Comparison of ENCODE assay signal across 32 mouse cellular contexts in the genomic region with DNA sequence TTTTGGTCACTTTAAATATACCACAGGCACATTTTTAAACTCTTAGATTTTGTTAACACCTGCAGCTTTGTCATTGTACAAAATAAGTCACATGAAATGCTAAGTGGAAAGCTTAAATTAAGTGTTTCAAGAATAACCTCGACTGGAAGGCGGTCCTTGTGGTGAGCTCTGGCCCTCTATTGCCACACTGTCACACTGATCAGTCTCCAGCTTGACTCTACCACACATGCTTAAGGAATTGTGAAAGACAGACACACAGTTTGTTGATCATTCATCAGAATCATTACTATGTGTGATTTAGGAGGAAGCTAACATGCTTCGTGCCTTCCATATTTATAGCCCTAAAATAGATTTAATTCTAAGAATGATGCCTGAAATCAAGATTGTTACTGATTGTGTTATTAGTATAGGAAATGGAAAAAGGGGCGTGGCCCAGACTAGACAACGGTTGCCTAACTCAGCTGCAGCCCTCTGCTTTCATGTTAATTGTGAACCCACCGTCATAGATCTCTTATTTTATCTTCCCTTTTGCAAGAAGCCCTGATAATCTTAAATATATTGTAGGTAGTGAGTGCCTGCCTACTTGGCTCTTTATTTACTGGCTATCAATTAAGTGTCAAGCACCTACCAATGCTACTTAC. TPM values are rescaled to one million over a fixed set of nuclear protein-coding genes. Genes with fewer than 3 reads are reported as not detected.
DNase-seq lines count a peak whose midpoint lies in the region; ATAC-seq and TF ChIP-seq lines count a peak whose summit lies in the region.
"Had no signal": no experiment of that assay in that cellular context is flagged by ENCODE, and none has a peak within 500 bp of the region (broad histone marks: within the 10 kb centered on the region; RNA-seq: fewer than 3 reads in every experiment).

No protein-coding gene starts in this region.

- H3K4me1 ChIP-seq in lung, postnatal 0 days (ENCODE audit: insufficient read depth, low read depth, low read length): no peaks in the 10 kb centered on the region
- no peaks in the 10 kb centered on the region for H3K4me1 ChIP-seq in midbrain, embryonic 13.5 days (replicated peaks)
- H3K4me1 ChIP-seq in stomach, postnatal 0 days (replicated peaks; ENCODE audit: control insufficient read depth, insufficient read depth): no peaks in the 10 kb centered on the region
- H3K4me1 ChIP-seq in kidney, adult 2 months (ENCODE audit: control insufficient read depth, insufficient read depth, low read length): no peaks in the 10 kb centered on the region
- H3K4me1 ChIP-seq: embryonic facial prominence, embryonic 12.5 days; embryonic facial prominence, embryonic 15.5 days; forebrain, embryonic 12.5 days; forebrain, embryonic 15.5 days; hindbrain, embryonic 12.5 days; hindbrain, embryonic 15.5 days had no signal

- no peaks in the 10 kb centered on the region for H3K9me3 ChIP-seq in lung, postnatal 0 days (ENCODE audit: low read length)
- no peaks in the 10 kb centered on the region for H3K9me3 ChIP-seq in midbrain, embryonic 13.5 days
- no peaks in the 10 kb centered on the region for H3K9me3 ChIP-seq in stomach, postnatal 0 days (ENCODE audit: control insufficient read depth, low read length)
- H3K9me3 ChIP-seq: embryonic facial prominence, embryonic 12.5 days; embryonic facial prominence, embryonic 15.5 days; forebrain, embryonic 12.5 days; forebrain, embryonic 15.5 days; hindbrain, embryonic 12.5 days; hindbrain, embryonic 15.5 days had no signal

- 55% methylated on average over 6 of the region's 6 CpGs for WGBS in lung, postnatal 0 days
- WGBS in midbrain, embryonic 13.5 days: 86% methylated on average over 6 of the region's 6 CpGs
- 70% methylated on average over 6 of the region's 6 CpGs for WGBS in stomach, postnatal 0 days
- WGBS in kidney, adult 2 months: 81% methylated on average over 6 of the region's 6 CpGs

- no peak overlapping the region for H3K4me3 ChIP-seq in lung, postnatal 0 days (ENCODE audit: low read depth, low read length)
- no peak overlapping the region for H3K4me3 ChIP-seq in midbrain, embryonic 13.5 days (replicated peaks)
- no peak overlapping the region for H3K4me3 ChIP-seq in stomach, postnatal 0 days (ENCODE audit: low read depth, low read length)
- H3K4me3 ChIP-seq in kidney, adult 2 months (ENCODE audit: insufficient read depth, low read depth, low read length): no peak overlapping the region
- H3K4me3 ChIP-seq: embryonic facial prominence, embryonic 12.5 days; embryonic facial prominence, embryonic 15.5 days; forebrain, embryonic 12.5 days; forebrain, embryonic 15.5 days; hindbrain, embryonic 12.5 days; hindbrain, embryonic 15.5 days had no signal

- H3K9ac ChIP-seq in lung, postnatal 0 days (replicated peaks; ENCODE audit: low read depth): no peak overlapping the region
- no peak overlapping the region for H3K9ac ChIP-seq in midbrain, embryonic 13.5 days (replicated peaks)
- H3K9ac ChIP-seq in stomach, postnatal 0 days (ENCODE audit: low read length): no peak overlapping the region
- H3K9ac ChIP-seq: embryonic facial prominence, embryonic 12.5 days; embryonic facial prominence, embryonic 15.5 days; forebrain, embryonic 12.5 days; forebrain, embryonic 15.5 days; hindbrain, embryonic 12.5 days; hindbrain, embryonic 15.5 days had no signal

- peak; percentile 46 for ATAC-seq in lung, postnatal 0 days
- ATAC-seq in granulocyte monocyte progenitor cell, adult 5-6 weeks (replicated peaks; ENCODE audit: poor library complexity, severe bottlenecking): peak; percentile 98
- peak; percentile 64 for ATAC-seq in megakaryocyte, adult 5-6 weeks (ENCODE audit: poor library complexity, severe bottlenecking)
- ATAC-seq in midbrain, embryonic 13.5 days: no peak
- no peak for ATAC-seq in stomach, postnatal 0 days (ENCODE audit: low FRiP score, low TSS enrichment)
- ATAC-seq in erythroid progenitor cell, adult 5-6 weeks (replicated peaks; ENCODE audit: low FRiP score, poor library complexity, severe bottlenecking): no peak
- ATAC-seq: activated CD4-positive, CD25-positive, alpha-beta regulatory T cell, adult 4 months; forebrain, embryonic 15.5 days had no signal

- DNase-seq in lung, postnatal 0 days (ENCODE audit: low spot score): peak; percentile 46
- no peak for DNase-seq in lung, postnatal 25 days (ENCODE audit: low spot score)
- no peak for DNase-seq in stomach, postnatal 0 days (ENCODE audit: low spot score)
- DNase-seq in kidney, adult 2 months: no peak
- DNase-seq: adrenal gland, adult 8-10 months; adrenal gland, postnatal 25 days; B cell, adult 2 months; cerebellum, adult 11-12 months; cerebellum, adult 9-10 months; cerebellum, postnatal 14 days; gastrocnemius, postnatal 10 days; gastrocnemius, postnatal 36 days; heart, adult 11 months had no signal

- TF ChIP-seq CTCF in lung, postnatal 0 days (IDR thresholded peaks at IDR 0.05): no peak
- no peak for TF ChIP-seq CTCF in stomach, postnatal 0 days (IDR thresholded peaks at IDR 0.05; ENCODE audit: low read depth)
- TF ChIP-seq CTCF in kidney, adult 2 months (conservative IDR thresholded peaks at IDR 0.05; ENCODE audit: insufficient read depth, insufficient read length, low read depth, low read length): no peak

- H3K27ac ChIP-seq in lung, postnatal 0 days (ENCODE audit: low read length): no peak overlapping the region
- H3K27ac ChIP-seq in midbrain, embryonic 13.5 days: no peak overlapping the region
- no peak overlapping the region for H3K27ac ChIP-seq in stomach, postnatal 0 days (replicated peaks)
- no peak overlapping the region for H3K27ac ChIP-seq in kidney, adult 2 months (ENCODE audit: insufficient read depth, low read depth, low read length)
- H3K27ac ChIP-seq: embryonic facial prominence, embryonic 12.5 days; embryonic facial prominence, embryonic 15.5 days; forebrain, embryonic 12.5 days; forebrain, embryonic 15.5 days; hindbrain, embryonic 12.5 days; hindbrain, embryonic 15.5 days had no signal

- no peaks in the 10 kb centered on the region for H3K36me3 ChIP-seq in lung, postnatal 0 days (ENCODE audit: insufficient read depth, low read length)
- no peaks in the 10 kb centered on the region for H3K36me3 ChIP-seq in midbrain, embryonic 13.5 days
- no peaks in the 10 kb centered on the region for H3K36me3 ChIP-seq in stomach, postnatal 0 days (ENCODE audit: control insufficient read depth, insufficient read depth, low read length)
- no peaks in the 10 kb centered on the region for H3K36me3 ChIP-seq in kidney, adult 2 months (ENCODE audit: control insufficient read depth, insufficient read depth, low read length)
- H3K36me3 ChIP-seq: embryonic facial prominence, embryonic 12.5 days; embryonic facial prominence, embryonic 15.5 days; forebrain, embryonic 12.5 days; forebrain, embryonic 15.5 days; hindbrain, embryonic 12.5 days; hindbrain, embryonic 15.5 days had no signal

- H3K4me2 ChIP-seq in lung, postnatal 0 days (replicated peaks; ENCODE audit: low read depth, low read length): no peak overlapping the region
- no peak overlapping the region for H3K4me2 ChIP-seq in midbrain, embryonic 13.5 days (replicated peaks)
- H3K4me2 ChIP-seq in stomach, postnatal 0 days (replicated peaks; ENCODE audit: low read depth): no peak overlapping the region
- H3K4me2 ChIP-seq: embryonic facial prominence, embryonic 12.5 days; embryonic facial prominence, embryonic 15.5 days; forebrain, embryonic 12.5 days; forebrain, embryonic 15.5 days; heart, embryonic 11.5 days; hindbrain, embryonic 12.5 days; hindbrain, embryonic 15.5 days had no signal

- no peak for TF ChIP-seq POLR2A in kidney, adult 2 months (IDR thresholded peaks at IDR 0.05; ENCODE audit: low read depth, low read length)

- no peak for TF ChIP-seq EP300 in lung, postnatal 0 days (IDR thresholded peaks at IDR 0.05)
- no peak for TF ChIP-seq EP300 in stomach, postnatal 0 days (optimal IDR thresholded peaks at IDR 0.05)

- no peaks in the 10 kb centered on the region for H3K27me3 ChIP-seq in lung, postnatal 0 days (replicated peaks; ENCODE audit: insufficient read depth, low read length)
- no peaks in the 10 kb centered on the region for H3K27me3 ChIP-seq in midbrain, embryonic 13.5 days
- no peaks in the 10 kb centered on the region for H3K27me3 ChIP-seq in stomach, postnatal 0 days (ENCODE audit: control insufficient read depth, insufficient read depth, low read length)
- H3K27me3 ChIP-seq in kidney, adult 2 months (replicated peaks; ENCODE audit: control insufficient read depth, insufficient read depth, low read length): no peaks in the 10 kb centered on the region
- H3K27me3 ChIP-seq: embryonic facial prominence, embryonic 12.5 days; embryonic facial prominence, embryonic 15.5 days; forebrain, embryonic 12.5 days; forebrain, embryonic 15.5 days; hindbrain, embryonic 12.5 days; hindbrain, embryonic 15.5 days had no signal

RNA-seq across cellular contexts. Expression of gene Hdac9, which starts 32.3 kb away (rescaled TPM):
- 5.1 and 6.0 TPM in 2 replicates for polyA plus RNA-seq in lung, postnatal 0 days (2015; fragmentation: Nextera tagmentation; extraction: Ambion mirVana)
- total RNA-seq in granulocyte monocyte progenitor cell, adult 5-6 weeks (2014; fragmentation: Nextera tagmentation): 4.4 and 7.2 TPM in 2 replicates
- total RNA-seq in granulocyte monocyte progenitor cell, adult 5-6 weeks (2017): 5.7 and 5.9 TPM in 2 replicates
- total RNA-seq in megakaryocyte, adult 5-6 weeks (2015): 10.8 and 12.5 TPM in 2 replicates
- total RNA-seq in megakaryocyte, adult 5-6 weeks (2017): 16.0 and 16.2 TPM in 2 replicates
- polyA plus RNA-seq in midbrain, embryonic 13.5 days (2015; fragmentation: Nextera tagmentation; extraction: Ambion mirVana): 10.5 and 11.9 TPM in 2 replicates
- polyA plus RNA-seq in stomach, postnatal 0 days (2015; fragmentation: Nextera tagmentation; extraction: Ambion mirVana): 1.5 and 1.7 TPM in 2 replicates
- 1.7 and 4.3 TPM in 2 replicates for total RNA-seq in erythroid progenitor cell, adult 5-6 weeks (2015; ENCODE audit: low replicate concordance)
- total RNA-seq in erythroid progenitor cell, adult 5-6 weeks (2017; ENCODE audit: low replicate concordance): 2.2 and 2.3 TPM in 2 replicates
- polyA plus RNA-seq in kidney, adult 2 months (2012; rRNA removed): 1.1 and 1.3 TPM in 2 replicates

RNA-seq across cellular contexts. Expression of gene Prps1l1, which starts 35.4 kb away (rescaled TPM):
- polyA plus RNA-seq in lung, postnatal 0 days (2015; fragmentation: Nextera tagmentation; extraction: Ambion mirVana): not detected in 2 replicates
- total RNA-seq in granulocyte monocyte progenitor cell, adult 5-6 weeks (2014; fragmentation: Nextera tagmentation): not detected in 2 replicates
- 0.05 and 0.95 TPM in 2 replicates for total RNA-seq in granulocyte monocyte progenitor cell, adult 5-6 weeks (2017)
- 0.76 and 1.5 TPM in 2 replicates for total RNA-seq in megakaryocyte, adult 5-6 weeks (2015)
- total RNA-seq in megakaryocyte, adult 5-6 weeks (2017): 1.1 and 2.6 TPM in 2 replicates
- 0.09 TPM in 1 of 2 replicates, not detected in the other for polyA plus RNA-seq in midbrain, embryonic 13.5 days (2015; fragmentation: Nextera tagmentation; extraction: Ambion mirVana)
- 0.06 TPM in 1 of 2 replicates, not detected in the other for polyA plus RNA-seq in stomach, postnatal 0 days (2015; fragmentation: Nextera tagmentation; extraction: Ambion mirVana)
- total RNA-seq in erythroid progenitor cell, adult 5-6 weeks (2015; ENCODE audit: low replicate concordance): not detected in 2 replicates
- total RNA-seq in erythroid progenitor cell, adult 5-6 weeks (2017; ENCODE audit: low replicate concordance): 2.2 TPM in 1 of 2 replicates, not detected in the other
- not detected in 2 replicates for polyA plus RNA-seq in kidney, adult 2 months (2012; rRNA removed)
- total RNA-seq: adrenal gland, adult 8-10 months; adrenal gland, postnatal 25 days; ES-E14; gastrocnemius, postnatal 10 days; gastrocnemius, postnatal 36 days; heart, adult 8-10 months; heart, postnatal 25 days; hematopoietic stem cell, adult 5-6 weeks had no signal
- polyA plus RNA-seq: brain, embryonic 14.5 days; embryonic facial prominence, embryonic 12.5 days; embryonic facial prominence, embryonic 15.5 days; forebrain, embryonic 12.5 days; forebrain, embryonic 15.5 days; heart, embryonic 11.5 days; heart, embryonic 14.5 days; heart, postnatal 0 days; hindbrain, embryonic 12.5 days; hindbrain, embryonic 15.5 days had no signal

Comparison
In these comparisons a context has a peak if more than half of its experiments do, and no peak if none do; other contexts are left out.
1. ATAC-seq: peak in lung, postnatal 0 days (single experiment), granulocyte monocyte progenitor cell, adult 5-6 weeks (single experiment) and megakaryocyte, adult 5-6 weeks (single experiment); none in midbrain, embryonic 13.5 days (single experiment), stomach, postnatal 0 days (single experiment) and erythroid progenitor cell, adult 5-6 weeks (single experiment).